Comparison of ENCODE assay signal across 10 mouse cellular contexts in the genomic region with DNA sequence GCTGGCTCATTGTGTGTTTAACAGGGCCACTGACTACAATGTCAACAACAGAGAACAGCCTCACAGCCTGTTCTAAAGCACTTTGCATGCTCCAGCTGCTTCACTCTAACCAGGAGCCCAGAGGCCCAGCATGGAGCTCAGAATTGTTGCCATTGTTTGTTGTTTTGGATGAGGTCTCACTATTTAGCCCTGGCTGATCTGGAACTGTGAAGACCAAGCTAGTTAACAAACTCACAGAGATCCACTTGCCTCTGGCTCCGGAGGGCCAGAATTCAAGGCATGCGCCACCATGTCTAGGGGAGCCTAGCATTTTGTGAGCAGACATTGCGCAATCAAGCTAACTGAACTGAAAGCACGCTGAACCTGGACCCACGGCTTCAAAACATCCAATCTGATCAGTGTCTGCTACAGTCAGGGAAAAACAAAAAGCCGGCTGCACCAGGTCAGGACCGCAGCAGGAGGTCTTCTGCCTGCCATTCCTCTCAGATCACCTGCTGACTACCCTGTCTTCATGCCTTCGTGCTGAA. TPM values are rescaled to one million over a fixed set of nuclear protein-coding genes. Genes with fewer than 3 reads are reported as not detected.
DNase-seq lines count a peak whose midpoint lies in the region; ATAC-seq and TF ChIP-seq lines count a peak whose summit lies in the region.
"Had no signal": no experiment of that assay in that cellular context is flagged by ENCODE, and none has a peak within 500 bp of the region (broad histone marks: within the 10 kb centered on the region; RNA-seq: fewer than 3 reads in every experiment).

No protein-coding gene starts in this region.

- peak overlapping the region; percentile 75 for H3K27ac ChIP-seq in ES-Bruce4 (ENCODE audit: insufficient read depth, low read length)
- 0 out of 2 replicates have a peak overlapping the region, but pooled peaks have one; percentile 14 for H3K27ac ChIP-seq in heart, postnatal 0 days (ENCODE audit: low read depth)
- H3K27ac ChIP-seq: embryonic facial prominence, embryonic 12.5 days; macrophage had no signal

- no peaks in the 10 kb centered on the region for H3K36me3 ChIP-seq in ES-Bruce4 (ENCODE audit: control insufficient read depth, insufficient read depth, low read length, poor library complexity, severe bottlenecking)
- H3K36me3 ChIP-seq in heart, postnatal 0 days (replicated peaks; ENCODE audit: control insufficient read depth, insufficient read depth, low read length): no peaks in the 10 kb centered on the region
- H3K36me3 ChIP-seq: embryonic facial prominence, embryonic 12.5 days had no signal

- H3K4me2 ChIP-seq in heart, postnatal 0 days (ENCODE audit: low read depth, low read length): no peak overlapping the region
- H3K4me2 ChIP-seq: embryonic facial prominence, embryonic 12.5 days had no signal

- H3K4me1 ChIP-seq in ES-Bruce4 (ENCODE audit: control insufficient read depth, insufficient read depth, low read length): peaks cover 2% of the 10 kb centered on the region
- H3K4me1 ChIP-seq in heart, postnatal 0 days (ENCODE audit: control insufficient read depth, insufficient read depth): 0 out of 2 replicates have a peak, but pooled peaks cover 3% of the 10 kb centered on the region
- H3K4me1 ChIP-seq: embryonic facial prominence, embryonic 12.5 days had no signal

- H3K27me3 ChIP-seq in ES-Bruce4 (ENCODE audit: control insufficient read depth, insufficient read depth, low read length, poor library complexity, severe bottlenecking): no peaks in the 10 kb centered on the region
- no peaks in the 10 kb centered on the region for H3K27me3 ChIP-seq in heart, postnatal 0 days (ENCODE audit: control insufficient read depth, insufficient read depth, low read length)
- H3K27me3 ChIP-seq: embryonic facial prominence, embryonic 12.5 days had no signal

- DNase-seq in cerebellum, adult 9-11 months: peak; percentile 11
- DNase-seq in cerebellum, adult 9-10 months: no peak
- DNase-seq in heart, postnatal 0 days (ENCODE audit: low spot score): no peak
- DNase-seq in liver: peak; percentile 41
- DNase-seq in neural tube, embryonic 10.5 days (ENCODE audit: extremely low spot score, low spot score): peak; percentile 40
- DNase-seq in ovary, postnatal 36 days (ENCODE audit: low spot score): no peak
- no peak for DNase-seq in thymus, adult 18-20 months

- no peak for TF ChIP-seq POLR2A in ES-Bruce4 (IDR thresholded peaks at IDR 0.05; ENCODE audit: insufficient read depth, low read length)

- H3K4me3 ChIP-seq in ES-Bruce4 (ENCODE audit: low read depth, low read length): no peak overlapping the region
- no peak overlapping the region for H3K4me3 ChIP-seq in heart, postnatal 0 days (ENCODE audit: low read depth, low read length)
- H3K4me3 ChIP-seq: embryonic facial prominence, embryonic 12.5 days had no signal

- 35% methylated on average over 8 of the region's 8 CpGs for WGBS in heart, postnatal 0 days

- TF ChIP-seq CTCF in ES-Bruce4 (IDR thresholded peaks at IDR 0.05; ENCODE audit: low read depth, low read length): no peak
- TF ChIP-seq CTCF in heart, postnatal 0 days (IDR thresholded peaks at IDR 0.05; ENCODE audit: low read depth): no peak

- no peaks in the 10 kb centered on the region for H3K9me3 ChIP-seq in ES-Bruce4 (replicated peaks; ENCODE audit: control insufficient read depth, insufficient read depth, low read length, poor library complexity, severe bottlenecking)
- H3K9me3 ChIP-seq in heart, postnatal 0 days (replicated peaks; ENCODE audit: control insufficient read depth, low read length): no peaks in the 10 kb centered on the region
- H3K9me3 ChIP-seq: embryonic facial prominence, embryonic 12.5 days had no signal

- no peak for ATAC-seq in heart, postnatal 0 days (ENCODE audit: insufficient read depth, low read depth)

- H3K9ac ChIP-seq in ES-Bruce4 (ENCODE audit: low read depth, poor library complexity, severe bottlenecking): no peak overlapping the region
- H3K9ac ChIP-seq in heart, postnatal 0 days (replicated peaks; ENCODE audit: low read depth, low read length): no peak overlapping the region
- H3K9ac ChIP-seq: embryonic facial prominence, embryonic 12.5 days had no signal

- TF ChIP-seq EP300 in ES-Bruce4 (IDR thresholded peaks at IDR 0.05; ENCODE audit: insufficient read depth, low read depth, low read length): peak; percentile 80
- no peak for TF ChIP-seq EP300 in heart, postnatal 0 days (IDR thresholded peaks at IDR 0.05; ENCODE audit: low read depth)

RNA-seq across cellular contexts. Expression of a gene that starts 4.6 kb away (rescaled TPM):
- 81.6 and 89.0 TPM in 2 replicates for polyA plus RNA-seq in ES-Bruce4 (2011; ENCODE audit: insufficient read depth, insufficient read length, low read depth, missing spikeins)
- total RNA-seq in heart, postnatal 0 days (2014; rRNA removed; ENCODE audit: low replicate concordance): 11.6 and 17.0 TPM in 2 replicates
- polyA plus RNA-seq in heart, postnatal 0 days (2015; fragmentation: Nextera tagmentation; extraction: Ambion mirVana): 26.2 and 30.4 TPM in 2 replicates

RNA-seq across cellular contexts. Expression of a gene that starts 41.9 kb away (rescaled TPM):
- 0.19 TPM in 1 of 2 replicates, not detected in the other for polyA plus RNA-seq in ES-Bruce4 (2011; ENCODE audit: insufficient read depth, insufficient read length, low read depth, missing spikeins)
- total RNA-seq in heart, postnatal 0 days (2014; rRNA removed; ENCODE audit: low replicate concordance): 6.5 and 7.6 TPM in 2 replicates
- polyA plus RNA-seq in heart, postnatal 0 days (2015; fragmentation: Nextera tagmentation; extraction: Ambion mirVana): 3.1 and 3.5 TPM in 2 replicates

RNA-seq across cellular contexts. Expression of a gene that starts 58.7 kb away (rescaled TPM):
- 1,039 and 1,156 TPM in 2 replicates for polyA plus RNA-seq in ES-Bruce4 (2011; ENCODE audit: insufficient read depth, insufficient read length, low read depth, missing spikeins)
- 211 and 470 TPM in 2 replicates for total RNA-seq in heart, postnatal 0 days (2014; rRNA removed; ENCODE audit: low replicate concordance)
- 393 and 422 TPM in 2 replicates for polyA plus RNA-seq in heart, postnatal 0 days (2015; fragmentation: Nextera tagmentation; extraction: Ambion mirVana)

Comparison
In these comparisons a context has a peak if more than half of its experiments do, and no peak if none do; other contexts are left out.
1. DNase-seq: peak in cerebellum, adult 9-11 months (single experiment), liver (single experiment) and neural tube, embryonic 10.5 days (single experiment); none in cerebellum, adult 9-10 months (single experiment), heart, postnatal 0 days (single experiment), ovary, postnatal 36 days (single experiment) and thymus, adult 18-20 months (0 of 2).